Comparison of ENCODE assay signal across 10 mouse cellular contexts in genomic region chr10:42091546-42092168, GRCm38 (mm10).
DNase-seq lines count a peak whose midpoint lies in the region; ATAC-seq and TF ChIP-seq lines count a peak whose summit lies in the region.
"Had no signal": no experiment of that assay in that cellular context is flagged by ENCODE, and none has a peak within 500 bp of the region (broad histone marks: within the 10 kb centered on the region; RNA-seq: fewer than 3 reads in every experiment).

No protein-coding gene starts in this region.

- no peaks in the 10 kb centered on the region for H3K36me3 ChIP-seq in heart, embryonic 11.5 days (ENCODE audit: control insufficient read depth, insufficient read depth, low read length)
- H3K36me3 ChIP-seq in limb, embryonic 15.5 days: no peaks in the 10 kb centered on the region
- H3K36me3 ChIP-seq in limb, embryonic 10.5 days: no peaks in the 10 kb centered on the region
- no peaks in the 10 kb centered on the region for H3K36me3 ChIP-seq in intestine, embryonic 16.5 days (ENCODE audit: control insufficient read depth, insufficient read depth, low read length)
- H3K36me3 ChIP-seq in testis, adult 2 months (ENCODE audit: control insufficient read depth, insufficient read depth, low read length): no peaks in the 10 kb centered on the region
- H3K36me3 ChIP-seq in midbrain, embryonic 11.5 days (ENCODE audit: control insufficient read depth, insufficient read depth, low read length): no peaks in the 10 kb centered on the region
- H3K36me3 ChIP-seq: lung, embryonic 15.5 days; midbrain, embryonic 12.5 days had no signal

- H3K9ac ChIP-seq in heart, embryonic 11.5 days (ENCODE audit: low read depth, low read length): no peak overlapping the region
- H3K9ac ChIP-seq in limb, embryonic 15.5 days: no peak overlapping the region
- H3K9ac ChIP-seq in intestine, embryonic 16.5 days (ENCODE audit: low read depth, low read length): no peak overlapping the region
- H3K9ac ChIP-seq in midbrain, embryonic 11.5 days (ENCODE audit: low read length): no peak overlapping the region
- H3K9ac ChIP-seq: lung, embryonic 15.5 days; midbrain, embryonic 12.5 days had no signal

- DNase-seq in heart, postnatal 10 days: no peak
- DNase-seq in limb, embryonic 10.5 days (ENCODE audit: low spot score): no peak
- DNase-seq in left cerebral cortex, adult 18-20 months (ENCODE audit: low spot score in 2 of 2): no peak
- no peak for DNase-seq in midbrain, embryonic 11.5 days (ENCODE audit: low spot score, missing footprints)

- H3K4me3 ChIP-seq in heart, embryonic 11.5 days (ENCODE audit: low read depth, low read length): no peak overlapping the region
- H3K4me3 ChIP-seq in limb, embryonic 15.5 days: no peak overlapping the region
- H3K4me3 ChIP-seq in limb, embryonic 10.5 days: no peak overlapping the region
- no peak overlapping the region for H3K4me3 ChIP-seq in intestine, embryonic 16.5 days (ENCODE audit: low read length)
- H3K4me3 ChIP-seq in testis, adult 2 months (ENCODE audit: control insufficient read depth, low read depth, low read length): no peak overlapping the region
- no peak overlapping the region for H3K4me3 ChIP-seq in midbrain, embryonic 11.5 days (ENCODE audit: low read depth, low read length)
- H3K4me3 ChIP-seq: lung, embryonic 15.5 days; midbrain, embryonic 12.5 days had no signal

- no peak for ATAC-seq in heart, embryonic 11.5 days (replicated peaks; ENCODE audit: insufficient number of reproducible peaks, low FRiP score, low TSS enrichment)
- ATAC-seq in limb, embryonic 15.5 days (ENCODE audit: insufficient number of reproducible peaks, low FRiP score, low TSS enrichment, low read depth): no peak
- ATAC-seq in intestine, embryonic 16.5 days: peak; percentile 37; the same call in 1 of the 2 replicates
- no peak for ATAC-seq in midbrain, embryonic 11.5 days (ENCODE audit: low FRiP score)

- no peak for TF ChIP-seq CTCF in testis, adult 2 months (IDR thresholded peaks at IDR 0.05; ENCODE audit: control insufficient read depth, insufficient read depth, insufficient replicate concordance, low read depth, low read length)

- no peaks in the 10 kb centered on the region for H3K27me3 ChIP-seq in heart, embryonic 11.5 days (ENCODE audit: control insufficient read depth, insufficient read depth, low read length)
- H3K27me3 ChIP-seq in limb, embryonic 15.5 days: no peaks in the 10 kb centered on the region
- no peaks in the 10 kb centered on the region for H3K27me3 ChIP-seq in limb, embryonic 10.5 days (ENCODE audit: low read depth, poor library complexity, severe bottlenecking)
- H3K27me3 ChIP-seq in intestine, embryonic 16.5 days (replicated peaks; ENCODE audit: control insufficient read depth, insufficient read depth, low read length): no peaks in the 10 kb centered on the region
- no peaks in the 10 kb centered on the region for H3K27me3 ChIP-seq in testis, adult 2 months (ENCODE audit: control insufficient read depth, insufficient read depth, low read length)
- H3K27me3 ChIP-seq in midbrain, embryonic 11.5 days (ENCODE audit: control insufficient read depth, insufficient read depth, low read length): no peaks in the 10 kb centered on the region; the same call in none of the 2 replicates
- H3K27me3 ChIP-seq: lung, embryonic 15.5 days had no signal

- 45% methylated on average over 11 of the region's 11 CpGs for WGBS in heart, embryonic 11.5 days (ENCODE audit: insufficient replicate concordance)
- WGBS in limb, embryonic 15.5 days: 72% methylated on average over 11 of the region's 11 CpGs
- WGBS in limb, embryonic 10.5 days: 84% methylated on average over 11 of the region's 11 CpGs
- 69% methylated on average over 11 of the region's 11 CpGs for whole genome bisulfite sequencing in intestine, embryonic 16.5 days
- 76% methylated on average over 11 of the region's 11 CpGs for WGBS in midbrain, embryonic 11.5 days

- no peaks in the 10 kb centered on the region for H3K9me3 ChIP-seq in heart, embryonic 11.5 days (replicated peaks; ENCODE audit: control insufficient read depth, low read length)
- no peaks in the 10 kb centered on the region for H3K9me3 ChIP-seq in limb, embryonic 15.5 days
- H3K9me3 ChIP-seq in limb, embryonic 10.5 days (replicated peaks): no peaks in the 10 kb centered on the region
- no peaks in the 10 kb centered on the region for H3K9me3 ChIP-seq in intestine, embryonic 16.5 days (ENCODE audit: control insufficient read depth, low read length)
- no peaks in the 10 kb centered on the region for H3K9me3 ChIP-seq in midbrain, embryonic 11.5 days (ENCODE audit: control insufficient read depth, low read length)
- H3K9me3 ChIP-seq: lung, embryonic 15.5 days; midbrain, embryonic 12.5 days had no signal

- peak overlapping the region; percentile 37; the same call in 1 of the 2 replicates for H3K27ac ChIP-seq in heart, embryonic 11.5 days (ENCODE audit: low read depth, low read length)
- 0 out of 2 replicates have a peak overlapping the region, but pooled peaks have one; percentile 33 for H3K27ac ChIP-seq in limb, embryonic 15.5 days
- H3K27ac ChIP-seq in limb, embryonic 10.5 days: no peak overlapping the region
- no peak overlapping the region for H3K27ac ChIP-seq in intestine, embryonic 16.5 days (ENCODE audit: low read length)
- H3K27ac ChIP-seq in testis, adult 2 months (ENCODE audit: control insufficient read depth, insufficient read depth, low read depth, low read length): peak overlapping the region; percentile 70
- no peak overlapping the region for H3K27ac ChIP-seq in midbrain, embryonic 11.5 days (ENCODE audit: low read depth, low read length)
- H3K27ac ChIP-seq: midbrain, embryonic 12.5 days had no signal

- no peak for TF ChIP-seq POLR2A in testis, adult 2 months (IDR thresholded peaks at IDR 0.05; ENCODE audit: control insufficient read depth, low read depth, low read length)

- intact Hi-C loops in heart, postnatal 10 days (cut with DNase I): no loop called here

- H3K4me1 ChIP-seq in heart, embryonic 11.5 days (ENCODE audit: control insufficient read depth, insufficient read depth, low read length): peaks cover 37% of the 10 kb centered on the region
- peaks cover 42% of the 10 kb centered on the region for H3K4me1 ChIP-seq in limb, embryonic 15.5 days
- peaks cover 23% of the 10 kb centered on the region for H3K4me1 ChIP-seq in limb, embryonic 10.5 days
- peaks cover 14% of the 10 kb centered on the region for H3K4me1 ChIP-seq in intestine, embryonic 16.5 days (ENCODE audit: control insufficient read depth, insufficient read depth, low read length)
- peaks cover 8% of the 10 kb centered on the region; the same call in 1 of the 2 replicates for H3K4me1 ChIP-seq in testis, adult 2 months (ENCODE audit: control insufficient read depth, insufficient read depth, low read length)
- peaks cover 5% of the 10 kb centered on the region; the same call in 1 of the 2 replicates for H3K4me1 ChIP-seq in midbrain, embryonic 11.5 days (ENCODE audit: control insufficient read depth, insufficient read depth, low read length)

- H3K4me2 ChIP-seq in heart, embryonic 11.5 days: no peak overlapping the region
- no peak overlapping the region for H3K4me2 ChIP-seq in limb, embryonic 15.5 days
- no peak overlapping the region for H3K4me2 ChIP-seq in intestine, embryonic 16.5 days (ENCODE audit: low read depth, low read length)
- no peak overlapping the region for H3K4me2 ChIP-seq in midbrain, embryonic 11.5 days
- H3K4me2 ChIP-seq: lung, embryonic 15.5 days; midbrain, embryonic 12.5 days had no signal

Comparison
In these comparisons a context has a peak if more than half of its experiments do, and no peak if none do; other contexts are left out.
1. H3K27ac ChIP-seq: peak in heart, embryonic 11.5 days (single experiment), limb, embryonic 15.5 days (single experiment) and testis, adult 2 months (single experiment); none in limb, embryonic 10.5 days (single experiment), intestine, embryonic 16.5 days (single experiment) and midbrain, embryonic 11.5 days (single experiment).